Mouse (Mus musculus) frontal cortex, adult 2 months (tissue): Measurements from ENCODE around the gene Dtnb. TPM values are rescaled to one million over a fixed set of nuclear protein-coding genes. Genes with fewer than 3 reads are reported as not detected.
A peak's percentile ranks its signal among the peaks of the same experiment; 100 is the strongest.
"Not testable (repeated sequence)": the region's sequence is repeated elsewhere in the genome, so short reads cannot be mapped to it uniquely, and the experiment has no call there.

Experiments used
- DNase-seq, 2 experiments: peaks; one replicate each; pipeline ENCODE4 v3.0.0; 2022; ENCODE audit warnings: low spot score in 1 of 2; ENCODE audit errors: extremely low spot score in 1 of 2
- polyA plus RNA-seq: library from polyadenylated mRNA; depleted of rRNA; stranded (reverse); fragments of >200 nt; gene quantifications from 2 replicates; pipeline ENCODE4 v1.2.3, GENCODE M21; 2012; rRNA removed

The Dtnb gene
- polyA plus RNA-seq: 125 and 137 TPM in 2 replicates

GRCm38 (mm10) chr12:3571787-3572580 lies at the start of gene Dtnb:
Gene Dtnb, plus strand, starts transcription at chr12:3572381.
- DNase-seq: peak in 1 of 2 experiments; percentile 75

GRCm38 (mm10) chr12:3525536-3525935 lies 46.6 kb upstream of the Dtnb start:
- no peak for DNase-seq

DNA sequence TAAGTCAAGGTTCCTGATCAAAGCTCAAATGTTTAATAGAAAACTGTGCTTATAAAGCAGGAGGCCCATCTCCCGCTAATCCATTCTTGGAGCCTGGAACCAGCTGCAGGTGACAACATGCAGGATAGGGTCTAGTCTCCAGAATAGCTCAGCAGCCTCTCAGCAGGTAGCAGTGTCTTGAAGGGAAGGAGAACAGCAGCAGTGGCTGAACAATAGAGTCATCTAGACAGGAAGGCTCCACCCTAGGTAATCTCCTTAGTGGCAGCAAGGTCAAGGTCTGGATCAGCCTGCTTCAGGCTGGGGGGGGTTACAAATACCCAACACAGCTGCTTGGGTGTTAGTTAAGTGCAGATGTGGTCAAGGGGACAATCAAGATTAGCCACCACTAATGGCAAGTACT lies 36.7 kb upstream of the Dtnb start:
- not testable (repeated sequence) for DNase-seq

DNA sequence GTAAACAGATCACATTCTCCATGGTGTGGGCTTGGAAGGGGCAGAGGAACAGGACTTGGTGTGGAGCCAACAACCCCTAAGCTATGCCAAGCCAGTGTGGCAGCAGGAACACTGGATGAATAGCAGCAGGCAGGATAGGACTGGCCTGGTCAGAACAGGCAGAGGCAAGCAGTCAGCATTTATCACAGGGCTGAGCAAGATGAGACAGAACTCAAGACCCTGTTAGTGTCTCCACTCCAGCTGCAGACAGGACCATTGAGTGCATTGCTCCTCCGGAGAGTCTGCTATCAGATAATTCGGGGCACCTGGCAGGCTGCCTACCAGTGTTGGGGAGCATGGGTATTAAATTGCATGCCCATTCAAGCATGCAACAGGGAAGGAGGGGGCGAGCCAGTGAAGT lies 34.6 kb upstream of the Dtnb start:
- DNase-seq: no peak

- DNase-seq: no peak
Observed at GRCm38 (mm10) chr12:3538036-3538435, 34.1 kb upstream of the Dtnb start.

DNA sequence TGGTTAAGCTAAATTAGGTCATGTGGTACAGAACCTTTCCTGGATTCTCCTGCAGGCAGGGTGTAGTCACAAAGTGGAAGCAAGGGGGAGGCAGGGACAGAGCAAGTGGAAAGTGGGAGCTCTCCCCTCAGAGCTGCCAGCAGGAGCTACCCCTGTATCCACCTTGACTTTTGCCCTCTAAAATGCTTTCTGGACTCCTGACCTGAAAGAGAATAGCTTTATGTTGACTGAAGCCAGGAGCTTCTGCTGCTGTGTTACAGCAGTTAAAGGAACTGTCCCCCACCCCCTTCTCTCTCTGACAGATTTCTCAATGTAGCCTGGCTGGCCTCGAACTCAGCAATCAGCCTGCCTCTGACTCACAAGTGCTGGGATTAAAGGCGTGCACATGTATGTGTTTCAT lies 32.6 kb upstream of the Dtnb start:
- no peak for DNase-seq

- DNase-seq: no peak
Observed at GRCm38 (mm10) chr12:3540871-3541270, 31.3 kb upstream of the Dtnb start.

GRCm38 (mm10) chr12:3545451-3545850 lies 26.7 kb upstream of the Dtnb start:
- DNase-seq: no peak

GRCm38 (mm10) chr12:3546121-3546658 lies 26.0 kb upstream of the Dtnb start:
- DNase-seq: no peak

DNA sequence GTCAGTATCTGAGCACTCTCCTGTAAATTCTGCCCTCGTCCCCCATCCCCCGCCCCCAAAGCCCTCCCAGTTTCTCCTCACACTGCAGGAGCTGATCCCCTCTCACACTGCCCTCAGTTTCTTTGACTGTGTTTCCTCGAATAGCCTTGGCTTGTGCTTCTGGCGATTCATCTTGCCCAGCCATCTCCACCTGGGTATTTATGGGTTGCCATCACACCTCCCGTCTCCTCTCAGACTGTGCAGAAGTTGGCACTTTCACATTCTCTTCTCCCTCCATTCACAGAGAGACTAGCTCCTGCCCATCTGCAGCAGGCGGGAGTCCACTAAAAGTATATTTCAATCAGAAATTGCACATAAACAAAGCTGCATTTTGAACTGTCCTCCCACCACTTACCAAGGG lies 25.4 kb upstream of the Dtnb start:
- DNase-seq: no peak

GRCm38 (mm10) chr12:3547506-3547905 lies 24.7 kb upstream of the Dtnb start:
- no peak for DNase-seq

- DNase-seq: no peak
Observed at GRCm38 (mm10) chr12:3547911-3548310, 24.3 kb upstream of the Dtnb start.

- DNase-seq: peak; percentile 44 to 76
Observed at GRCm38 (mm10) chr12:3548582-3549211, 23.5 kb upstream of the Dtnb start.

DNA sequence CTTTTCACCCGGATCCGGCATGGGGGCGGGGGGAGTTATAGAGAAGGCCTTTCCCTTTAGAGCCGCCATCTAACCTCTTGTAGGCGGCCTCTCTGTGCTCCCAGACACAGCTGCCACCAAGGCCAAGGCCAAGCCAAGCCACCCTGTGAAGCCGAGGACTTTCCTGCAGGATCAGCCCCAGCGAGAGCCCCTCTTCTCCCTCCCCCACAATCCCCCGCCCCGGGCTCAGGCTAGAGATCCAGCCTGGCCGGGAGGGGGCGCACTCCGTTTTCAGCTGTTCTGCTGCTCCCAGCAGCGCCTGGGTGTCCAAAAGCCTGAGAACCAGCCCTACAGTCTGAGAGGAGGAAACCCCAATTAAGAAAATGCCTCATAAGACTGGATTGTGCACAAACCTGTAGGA lies 21.9 kb upstream of the Dtnb start:
- DNase-seq: no peak

DNA sequence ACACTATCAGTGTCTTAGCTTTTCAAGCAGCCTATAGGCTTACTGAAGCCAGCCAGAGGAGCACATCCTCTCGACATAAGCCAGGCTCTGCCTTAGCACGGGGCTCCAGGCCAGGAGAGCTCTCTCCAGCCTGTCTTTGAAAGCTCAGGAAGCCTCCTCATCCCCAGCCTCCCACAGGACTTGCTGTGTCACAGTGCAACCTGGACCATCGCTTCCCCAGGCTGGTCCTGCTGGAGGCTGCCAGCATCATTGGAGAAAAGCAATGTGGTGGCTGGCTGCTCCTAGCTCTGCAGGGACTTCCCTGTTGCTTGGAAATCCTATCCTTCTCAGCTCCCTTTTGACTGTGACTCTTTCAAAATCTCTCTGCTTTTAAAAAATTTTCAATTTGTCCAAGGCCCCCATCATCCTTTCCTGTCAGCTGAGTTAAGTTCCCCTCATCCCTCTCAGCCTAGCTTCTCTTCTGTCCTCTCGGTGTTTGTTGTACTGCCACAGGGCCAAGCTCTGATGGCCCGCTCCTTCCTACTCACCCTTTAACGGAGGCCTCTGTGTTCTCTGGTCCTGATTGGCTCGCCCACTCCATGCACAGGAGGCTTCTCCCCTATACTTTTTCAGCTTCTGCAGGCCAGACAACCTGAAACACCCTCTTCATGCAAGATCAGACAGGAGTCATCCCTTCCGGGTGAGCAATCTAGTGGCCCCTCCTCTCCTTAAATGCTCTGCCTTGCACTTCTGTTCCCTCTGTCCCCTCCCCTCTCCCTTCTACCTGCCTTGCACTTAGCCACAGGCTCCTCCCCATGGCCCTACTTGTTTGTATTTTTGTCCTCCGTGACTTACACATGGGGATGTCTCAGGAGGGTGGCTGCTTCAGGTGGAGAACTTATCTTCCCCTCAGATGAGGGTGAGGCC lies 14.5 kb upstream of the Dtnb start:
- no peak for DNase-seq

GRCm38 (mm10) chr12:3560596-3560995 lies 11.6 kb upstream of the Dtnb start:
- DNase-seq: peak; percentile 58 to 81

GRCm38 (mm10) chr12:3561032-3561431 lies 11.1 kb upstream of the Dtnb start:
- DNase-seq: no peak

DNA sequence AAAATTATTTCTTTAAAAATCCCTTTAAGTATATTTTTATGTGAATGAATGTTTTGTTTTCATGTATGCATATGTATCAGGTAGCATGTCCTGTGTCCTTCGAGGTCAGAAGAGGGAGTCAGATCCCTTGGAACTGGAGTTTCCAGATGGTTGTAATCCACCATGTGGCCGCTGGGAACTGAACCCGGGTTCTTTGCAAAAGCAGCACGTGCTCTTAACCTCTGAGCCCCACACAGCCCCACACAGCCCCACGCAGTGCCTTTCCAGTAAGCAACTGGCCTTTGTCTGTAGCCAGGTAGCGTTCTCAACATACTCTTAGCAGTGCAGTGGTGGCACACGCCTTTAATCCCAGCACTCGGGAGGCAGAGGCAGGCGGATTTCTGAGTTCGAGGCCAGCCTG lies 9.4 kb upstream of the Dtnb start:
- no peak for DNase-seq

- no peak for DNase-seq
Observed at GRCm38 (mm10) chr12:3563659-3564058, 8.5 kb upstream of the Dtnb start.

DNA sequence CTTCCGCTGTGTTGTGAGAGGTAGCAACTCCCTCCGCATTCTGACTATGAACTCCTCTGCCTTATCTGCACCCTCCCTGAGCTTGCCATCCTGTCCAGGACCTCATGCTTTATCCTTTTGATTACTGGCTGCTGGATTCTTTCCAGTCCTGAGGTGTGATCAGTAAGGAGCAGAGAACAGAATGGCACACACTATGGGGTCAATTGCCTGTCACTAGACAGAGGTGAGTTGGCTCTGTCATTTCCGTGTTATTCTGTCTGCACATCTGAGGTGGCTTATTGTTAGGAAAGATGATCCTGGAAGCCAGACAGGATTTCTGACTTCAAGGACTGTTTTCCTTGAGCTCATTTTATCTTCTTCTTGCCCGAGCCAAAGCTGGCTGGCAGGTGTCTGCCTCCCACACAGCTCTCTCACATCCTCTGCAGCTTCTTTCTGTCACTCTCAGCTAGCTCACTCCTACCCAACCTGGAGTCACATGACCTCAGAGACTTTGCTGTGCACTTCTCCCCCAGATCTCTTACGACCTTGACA lies 3.7 kb upstream of the Dtnb start:
- DNase-seq: peak; percentile 79 to 85
